Comparison of ENCODE assay signal across 7 mouse cellular contexts in the genomic region with DNA sequence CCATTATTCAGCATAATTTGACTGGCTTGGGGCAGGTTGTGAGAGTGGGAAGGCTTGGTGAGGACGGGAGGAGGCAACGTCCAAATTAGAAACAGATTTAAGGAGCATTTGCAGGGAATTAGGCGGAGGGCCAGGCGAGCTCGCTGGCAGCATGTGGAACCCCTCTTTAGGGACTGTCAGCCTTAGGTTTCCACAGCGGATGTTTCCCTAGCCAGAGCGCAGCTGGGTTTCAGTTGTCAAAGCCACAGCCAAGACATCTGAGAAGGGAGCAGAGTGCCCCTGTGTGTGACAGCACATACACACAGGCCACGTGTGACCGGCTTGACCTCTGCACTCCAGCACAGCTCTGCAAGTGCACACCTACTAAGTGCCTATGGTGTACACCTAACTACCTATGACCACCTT.
DNase-seq lines count a peak whose midpoint lies in the region; ATAC-seq lines count a peak whose summit lies in the region.

No protein-coding gene starts in this region.

- no peak overlapping the region for H3K4me3 ChIP-seq in hindbrain, embryonic 12.5 days

- peaks cover 13% of the 10 kb centered on the region; the same call in 1 of the 2 replicates for H3K4me1 ChIP-seq in hindbrain, embryonic 12.5 days

- 36% methylated on average over 9 of the region's 9 CpGs for WGBS in hindbrain, embryonic 12.5 days

- H3K9me3 ChIP-seq in hindbrain, embryonic 12.5 days (replicated peaks) = no peaks in the 10 kb centered on the region

- no peaks in the 10 kb centered on the region for H3K36me3 ChIP-seq in hindbrain, embryonic 12.5 days

- no peak overlapping the region for H3K4me2 ChIP-seq in hindbrain, embryonic 12.5 days (replicated peaks)

- peaks cover 66% of the 10 kb centered on the region for H3K27me3 ChIP-seq in hindbrain, embryonic 12.5 days

- DNase-seq in 3T3-L1 (ENCODE audit: low read depth, low spot score) = peak; percentile 59
- DNase-seq in 416B (ENCODE audit: low read depth) = peak; percentile 45
- peak; percentile 86 for DNase-seq in forelimb bud, embryonic 11.5 days (ENCODE audit: low read depth, low spot score)
- DNase-seq in lung, postnatal 36 days = peak; percentile 51
- peak; percentile 64 for DNase-seq in right cerebral cortex, postnatal 4 days

- H3K27ac ChIP-seq in hindbrain, embryonic 12.5 days = no peak overlapping the region; the same call in 1 of the 2 replicates

- H3K9ac ChIP-seq in hindbrain, embryonic 12.5 days = no peak overlapping the region

- peak; percentile 60; the same call in 1 of the 2 replicates for ATAC-seq in hindbrain, embryonic 12.5 days (ENCODE audit: low FRiP score)
- no peak for ATAC-seq in erythroid progenitor cell, adult 5-6 weeks (replicated peaks; ENCODE audit: low FRiP score, poor library complexity, severe bottlenecking)
